Mouse (Mus musculus) testis, adult 2 months (tissue): ENCODE measurements at regions not wholly inside any gene's neighbourhood (a gene's known extent, or its start where the extent isn't known, plus 50 kb on each side); places are given as distances from the start of the nearest gene placed in this dataset.

Source experiments
- H3K27ac ChIP-seq: fragments of 200-500 bp; 2 replicates; pipeline ENCODE4 v1.5.1; 2012; ENCODE audit warnings: low read depth, low read length; ENCODE audit not compliant: control insufficient read depth, insufficient read depth
- H3K27me3 ChIP-seq: fragments of 200-500 bp; 2 replicates; pipeline ENCODE4 v1.6.1; 2012; ENCODE audit warnings: mild to moderate bottlenecking, low read length, moderate library complexity; ENCODE audit not compliant: control insufficient read depth, insufficient read depth
- H3K36me3 ChIP-seq: fragments of 200-500 bp; 2 replicates; pipeline ENCODE4 v1.6.1; 2012; ENCODE audit warnings: mild to moderate bottlenecking, low read length; ENCODE audit not compliant: control insufficient read depth, insufficient read depth
- H3K4me1 ChIP-seq: fragments of 200-500 bp; 2 replicates; pipeline ENCODE4 v1.6.1; 2012; ENCODE audit warnings: low read length; ENCODE audit not compliant: control insufficient read depth, insufficient read depth
- H3K4me3 ChIP-seq: fragments of 200-500 bp; 2 replicates; pipeline ENCODE4 v1.5.1; 2012; ENCODE audit warnings: low read depth, mild to moderate bottlenecking, low read length, moderate library complexity, mixed read lengths; ENCODE audit not compliant: control insufficient read depth
- CTCF ChIP-seq: fragments of 200-500 bp; IDR thresholded peaks from 2 replicates; pipeline ENCODE4 v1.5.1; 2012; ENCODE audit warnings: low read depth, mild to moderate bottlenecking, inconsistent platforms, low read length, moderate library complexity; ENCODE audit not compliant: control insufficient read depth, insufficient read depth, insufficient replicate concordance
- POLR2A ChIP-seq: fragments of 200-500 bp; IDR thresholded peaks from 2 replicates; pipeline ENCODE4 v1.6.1; 2012; ENCODE audit warnings: low read depth, mild to moderate bottlenecking, inconsistent platforms, low read length, moderate library complexity; ENCODE audit not compliant: control insufficient read depth

DNA sequence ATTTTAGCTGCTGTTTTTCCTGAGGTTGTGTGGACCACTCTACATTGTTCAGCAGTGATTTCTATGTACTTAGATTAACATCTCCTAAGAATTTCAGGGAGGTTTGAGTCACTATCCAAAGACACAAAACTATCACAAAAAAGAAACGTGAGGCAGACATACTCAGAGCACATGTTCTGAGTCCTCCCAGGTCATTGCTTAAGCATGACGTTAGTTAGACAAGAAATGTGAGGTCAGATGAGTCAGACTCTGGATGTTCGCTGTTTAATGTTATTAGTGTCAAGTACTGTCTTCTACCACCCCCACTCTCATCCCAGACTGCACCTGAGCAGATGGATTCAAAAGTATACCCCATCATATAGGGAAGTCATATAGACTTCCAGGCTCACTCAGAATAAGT is 475.0 kb downstream of the Etnk1 start:
- TF ChIP-seq POLR2A (no peak), CTCF (no peak)
- Histone ChIP-seq H3K27me3 (no peaks in the 10 kb centered on the region), H3K4me3 (no peak overlapping the region), H3K27ac (no peak overlapping the region), H3K36me3 (no peaks in the 10 kb centered on the region), H3K4me1 (no peaks in the 10 kb centered on the region)

DNA sequence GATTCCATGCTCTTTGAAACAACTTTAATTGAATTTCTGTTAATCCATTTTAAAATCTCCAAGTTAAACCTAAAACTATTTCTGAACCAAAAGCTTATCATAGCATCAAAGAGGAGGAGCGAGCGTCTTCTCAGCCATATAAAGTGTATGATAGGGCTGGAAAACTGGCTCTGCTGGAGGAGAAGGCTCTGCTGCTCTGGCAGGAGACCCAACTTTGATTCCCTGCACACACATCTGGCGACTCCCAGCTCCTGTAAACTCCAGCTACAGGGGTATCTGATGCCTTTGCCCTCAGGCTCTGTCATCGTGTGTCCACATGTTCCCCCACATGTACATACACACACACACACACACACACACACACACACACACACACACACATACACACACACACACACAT is 479.0 kb downstream of the Etnk1 start:
- TF ChIP-seq POLR2A (no peak), CTCF (no peak)
- no peaks in the 10 kb centered on the region for H3K36me3 ChIP-seq

DNA sequence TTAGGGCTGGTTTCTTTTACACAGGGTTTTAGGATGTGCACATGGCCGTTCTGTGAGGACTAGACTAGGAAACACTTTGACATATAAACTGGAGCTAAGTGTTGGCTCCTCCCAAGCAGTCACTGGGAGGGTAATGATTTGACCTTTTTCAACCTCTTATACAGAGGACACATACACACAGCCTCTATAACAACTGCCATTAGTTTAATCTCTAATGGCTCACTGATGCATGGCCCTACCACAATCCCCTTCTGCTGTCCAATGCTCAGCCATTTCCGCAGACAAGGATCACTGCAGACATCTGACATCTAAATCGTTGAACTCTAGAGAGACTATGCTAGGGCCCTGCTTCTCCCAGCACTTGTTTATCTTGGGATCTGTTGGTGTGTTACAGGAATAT is 481.5 kb downstream of the Etnk1 start:
- Histone ChIP-seq H3K27me3 (no peaks in the 10 kb centered on the region), H3K4me3 (no peak overlapping the region), H3K4me1 (no peaks in the 10 kb centered on the region), H3K27ac (no peak overlapping the region), H3K36me3 (no peaks in the 10 kb centered on the region)
- TF ChIP-seq POLR2A (no peak), CTCF (no peak)

More for the DNA sequence above, 479.0 kb downstream of the Etnk1 start:
- H3K27me3 ChIP-seq: no peaks in the 10 kb centered on the region
- no peak overlapping the region for H3K4me3 ChIP-seq
- H3K4me1 ChIP-seq: no peaks in the 10 kb centered on the region
- H3K27ac ChIP-seq: no peak overlapping the region

DNA sequence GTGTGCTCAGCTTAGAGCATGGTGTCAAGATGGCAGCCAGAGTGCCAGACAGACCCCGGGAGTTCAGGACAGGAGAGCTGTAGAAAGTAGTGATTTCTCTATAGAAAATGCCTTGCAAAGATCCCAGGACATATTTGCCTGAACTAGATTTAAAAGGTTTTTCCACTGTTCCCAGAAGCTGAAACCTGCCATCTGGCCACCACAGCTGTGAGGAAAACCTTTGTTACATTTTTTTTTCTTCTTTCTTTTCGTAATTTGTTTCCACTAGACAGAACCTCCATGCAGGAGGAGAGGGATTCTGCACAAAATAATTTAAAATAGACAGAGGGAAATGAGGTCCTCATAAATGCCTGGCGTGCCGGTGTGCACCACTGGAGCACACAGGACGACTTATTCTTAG is 489.6 kb downstream of the Etnk1 start:
- H3K4me1 ChIP-seq: no peaks in the 10 kb centered on the region
- H3K27ac ChIP-seq: no peak overlapping the region
- H3K27me3 ChIP-seq: no peaks in the 10 kb centered on the region
- TF ChIP-seq POLR2A (no peak), CTCF (no peak)
- H3K36me3 ChIP-seq: no peaks in the 10 kb centered on the region
- no peak overlapping the region for H3K4me3 ChIP-seq

DNA sequence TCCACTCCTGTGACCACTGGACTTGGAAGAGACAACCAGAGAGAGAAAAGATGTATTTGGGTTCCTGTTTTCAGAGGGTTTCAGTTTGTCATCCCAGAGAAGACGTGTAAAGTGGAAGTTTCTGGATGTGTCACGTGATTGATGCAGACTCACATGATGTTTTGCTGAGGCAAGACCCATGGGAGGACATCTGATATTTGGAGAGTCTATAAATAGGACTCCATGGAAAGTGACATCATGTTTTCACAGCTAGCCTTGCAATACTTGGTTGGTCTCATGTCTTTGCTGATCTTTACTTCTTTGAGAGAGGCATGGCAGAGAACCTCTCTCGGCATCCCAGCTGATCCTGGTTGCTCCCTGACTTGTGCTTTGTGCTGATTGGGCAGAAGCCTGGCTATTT is 493.8 kb downstream of the Etnk1 start:
- Histone ChIP-seq H3K4me3 (no peak overlapping the region), H3K27ac (no peak overlapping the region), H3K4me1 (no peaks in the 10 kb centered on the region), H3K36me3 (no peaks in the 10 kb centered on the region), H3K27me3 (no peaks in the 10 kb centered on the region)
- TF ChIP-seq CTCF (no peak), POLR2A (no peak)

DNA sequence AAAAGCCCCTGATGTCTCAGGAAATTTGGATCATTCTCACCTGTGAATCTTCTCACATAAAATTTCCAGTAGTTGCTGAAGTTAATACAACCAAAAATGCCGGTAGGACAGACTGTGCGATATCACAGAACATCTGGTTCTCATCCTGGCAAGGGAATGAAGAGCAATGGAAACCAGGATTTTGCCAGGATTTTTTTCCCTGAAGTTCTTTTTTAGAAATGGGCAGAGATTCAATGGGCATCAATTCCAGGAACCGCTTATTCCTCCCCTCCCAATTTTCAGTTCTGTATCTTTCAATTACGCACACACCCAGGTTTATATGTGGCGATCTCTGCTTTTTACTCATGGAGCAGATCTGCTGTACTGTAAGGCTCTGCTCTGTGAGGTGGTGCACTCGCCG is 496.3 kb downstream of the Etnk1 start:
- Histone ChIP-seq H3K4me1 (no peaks in the 10 kb centered on the region), H3K4me3 (no peak overlapping the region), H3K36me3 (no peaks in the 10 kb centered on the region), H3K27me3 (no peaks in the 10 kb centered on the region), H3K27ac (no peak overlapping the region)
- TF ChIP-seq POLR2A (no peak), CTCF (no peak)

DNA sequence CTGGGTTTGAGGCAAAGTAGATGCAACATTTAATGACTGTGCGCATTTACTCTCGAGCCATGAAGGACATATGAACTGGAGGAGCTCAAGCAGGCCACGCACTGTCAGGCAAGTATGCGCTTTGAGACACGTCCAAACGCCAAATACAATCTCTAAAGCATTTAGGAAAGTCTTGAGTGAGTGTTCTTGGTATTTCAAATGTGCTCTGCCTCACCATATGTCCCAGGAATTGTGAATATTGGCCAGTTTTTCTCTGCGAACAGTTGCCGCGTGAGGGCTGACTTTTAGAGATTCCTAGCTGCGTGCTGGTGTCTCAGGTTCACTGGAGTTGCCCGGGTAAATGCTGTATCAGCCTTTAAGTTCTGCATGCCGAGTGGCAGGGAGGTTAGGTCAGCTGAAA is 498.4 kb downstream of the Etnk1 start:
- TF ChIP-seq POLR2A: no peak
- TF ChIP-seq CTCF: no peak

DNA sequence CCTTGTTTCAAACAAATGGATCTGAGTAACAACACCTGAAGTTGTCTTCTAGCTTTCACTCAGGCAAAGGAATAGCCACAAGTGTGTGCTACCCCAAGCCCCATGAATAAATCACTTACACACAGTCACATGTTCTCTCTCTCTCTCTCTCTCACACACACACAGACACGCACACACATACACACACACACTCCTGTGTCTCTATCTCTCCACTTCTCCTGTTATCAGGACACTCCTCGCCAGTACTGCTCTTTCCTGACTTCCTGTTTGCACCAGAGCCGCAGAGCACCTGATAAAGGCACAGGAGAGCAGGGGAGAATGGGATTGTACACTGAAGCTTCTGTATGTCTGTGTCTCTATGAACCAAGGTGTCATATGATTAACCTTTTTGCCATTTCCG is 501.5 kb downstream of the Etnk1 start:
- Histone ChIP-seq H3K4me1 (no peaks in the 10 kb centered on the region), H3K36me3 (no peaks in the 10 kb centered on the region), H3K27me3 (no peaks in the 10 kb centered on the region), H3K27ac (no peak overlapping the region), H3K4me3 (no peak overlapping the region)
- TF ChIP-seq CTCF (no peak), POLR2A (no peak)

More for the DNA sequence above, 498.4 kb downstream of the Etnk1 start:
- Histone ChIP-seq H3K4me1 (no peaks in the 10 kb centered on the region), H3K27ac (no peak overlapping the region), H3K4me3 (no peak overlapping the region), H3K36me3 (no peaks in the 10 kb centered on the region), H3K27me3 (no peaks in the 10 kb centered on the region)
